Mouse (Mus musculus): ENCODE measurements around the gene Mef2c. TPM values are rescaled to one million over a fixed set of nuclear protein-coding genes. Genes with fewer than 3 reads are reported as not detected.

Gene Mef2c
- polyA plus RNA-seq, 1 experiment from 2014 or later = 25.0 TPM

DNA sequence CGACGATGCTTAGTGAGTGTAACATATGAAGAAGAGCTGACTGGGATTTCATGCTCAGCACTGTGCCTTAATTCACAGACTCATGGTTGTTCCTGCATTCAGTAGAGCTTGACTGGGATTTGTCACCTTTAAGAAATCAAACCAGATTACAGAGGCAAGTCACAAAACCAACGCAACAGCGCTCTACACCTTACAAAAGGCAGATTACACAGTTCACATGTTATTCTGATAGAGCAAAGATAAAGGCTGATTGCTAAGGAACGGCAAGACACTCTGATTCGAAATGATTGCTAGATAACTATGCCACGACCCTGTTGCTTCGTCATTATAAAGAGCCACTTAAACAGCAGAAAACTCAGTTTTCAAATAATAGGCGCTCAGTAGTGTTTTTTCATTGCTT, 24.1 kb downstream of the Mef2c start:
- no peak overlapping the region for H3K9ac ChIP-seq (replicated peaks; ENCODE audit: low read length)
- no peak overlapping the region for H3K4me3 ChIP-seq (replicated peaks; ENCODE audit: low read depth, low read length)
- no peaks in the 10 kb centered on the region for H3K36me3 ChIP-seq (ENCODE audit: control insufficient read depth, insufficient read depth, low read length)
- DNase-seq (no peak), ATAC-seq (ENCODE audit: low FRiP score, low TSS enrichment) (no peak)
- H3K27ac ChIP-seq (replicated peaks; ENCODE audit: low read depth, low read length) = no peak overlapping the region
- no peaks in the 10 kb centered on the region for H3K9me3 ChIP-seq (ENCODE audit: control insufficient read depth, low read length)
- 23% methylated on average over 9 of the region's 9 CpGs for WGBS
- H3K4me2 ChIP-seq (ENCODE audit: low read length) = 0 out of 2 replicates have a peak overlapping the region, but pooled peaks have one; percentile 1
- H3K27me3 ChIP-seq (ENCODE audit: control insufficient read depth, insufficient read depth, low read length) = peaks cover 14% of the 10 kb centered on the region; the same call in 1 of the 2 replicates
- no peaks in the 10 kb centered on the region for H3K4me1 ChIP-seq (ENCODE audit: control insufficient read depth, insufficient read depth, low read length)

DNA sequence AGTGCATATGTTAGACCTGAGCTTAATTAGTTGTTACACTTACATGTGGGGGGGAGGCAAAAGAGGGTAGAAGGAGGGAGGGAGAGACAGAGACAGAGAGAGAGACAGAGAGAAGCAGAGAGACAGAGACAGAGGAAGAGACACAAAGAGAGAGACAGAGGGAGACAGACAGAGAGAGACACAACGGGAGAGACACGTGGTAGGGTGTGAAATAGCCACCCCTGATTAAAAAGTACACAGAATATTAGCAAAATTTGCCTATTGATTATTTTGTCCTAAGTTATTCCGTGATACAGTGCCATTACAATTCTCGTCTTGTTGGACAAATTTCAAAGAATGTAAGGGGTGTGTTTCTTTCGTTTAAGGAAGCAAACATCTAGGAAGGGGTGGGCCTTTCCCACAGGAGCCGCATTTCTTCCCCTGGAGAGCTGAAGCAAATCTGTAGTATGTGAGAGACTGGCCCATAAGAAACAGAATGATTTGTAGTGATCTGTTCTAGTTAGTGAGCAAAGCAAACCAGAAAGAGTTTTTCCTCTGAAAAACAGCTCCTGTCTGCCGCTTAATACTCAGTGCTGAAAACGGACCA, 26.0 kb downstream of the Mef2c start:
- ATAC-seq (ENCODE audit: low FRiP score, low TSS enrichment) (no peak), DNase-seq (no peak)
- Histone ChIP-seq H3K36me3 (ENCODE audit: control insufficient read depth, insufficient read depth, low read length) (no peaks in the 10 kb centered on the region), H3K4me3 (replicated peaks; ENCODE audit: low read depth, low read length) (no peak overlapping the region), H3K4me2 (ENCODE audit: low read length) (no peak overlapping the region), H3K27ac (replicated peaks; ENCODE audit: low read depth, low read length) (no peak overlapping the region), H3K4me1 (ENCODE audit: control insufficient read depth, insufficient read depth, low read length) (no peaks in the 10 kb centered on the region), H3K9me3 (ENCODE audit: control insufficient read depth, low read length) (no peaks in the 10 kb centered on the region), H3K9ac (replicated peaks; ENCODE audit: low read length) (no peak overlapping the region), H3K27me3 (ENCODE audit: control insufficient read depth, insufficient read depth, low read length) (peaks cover 14% of the 10 kb centered on the region; the same call in 1 of the 2 replicates)
- WGBS = 86% methylated on average over 8 of the region's 8 CpGs

- Histone ChIP-seq H3K9me3 (ENCODE audit: control insufficient read depth, low read length) (no peaks in the 10 kb centered on the region), H3K27ac (replicated peaks; ENCODE audit: low read depth, low read length) (no peak overlapping the region), H3K4me1 (ENCODE audit: control insufficient read depth, insufficient read depth, low read length) (no peaks in the 10 kb centered on the region), H3K36me3 (ENCODE audit: control insufficient read depth, insufficient read depth, low read length) (no peaks in the 10 kb centered on the region), H3K27me3 (ENCODE audit: control insufficient read depth, insufficient read depth, low read length) (peaks cover 7% of the 10 kb centered on the region; the same call in 1 of the 2 replicates), H3K9ac (replicated peaks; ENCODE audit: low read length) (no peak overlapping the region), H3K4me3 (replicated peaks; ENCODE audit: low read depth, low read length) (no peak overlapping the region), H3K4me2 (ENCODE audit: low read length) (no peak overlapping the region)
- WGBS = 83% methylated on average over 4 of the region's 4 CpGs
- ATAC-seq (ENCODE audit: low FRiP score, low TSS enrichment) (no peak), DNase-seq (no peak)
These were observed 27.1 kb downstream of the Mef2c start for GRCm38 (mm10) chr13:83530889-83531288.

- H3K9me3 ChIP-seq (ENCODE audit: control insufficient read depth, low read length) = no peaks in the 10 kb centered on the region
- H3K4me2 ChIP-seq (ENCODE audit: low read length) = no peak overlapping the region
- ATAC-seq (ENCODE audit: low FRiP score, low TSS enrichment) (no peak), DNase-seq (no peak)
- no peaks in the 10 kb centered on the region for H3K36me3 ChIP-seq (ENCODE audit: control insufficient read depth, insufficient read depth, low read length)
- H3K4me1 ChIP-seq (ENCODE audit: control insufficient read depth, insufficient read depth, low read length) = no peaks in the 10 kb centered on the region
- H3K4me3 ChIP-seq (replicated peaks; ENCODE audit: low read depth, low read length) = no peak overlapping the region
- peaks cover 6% of the 10 kb centered on the region; the same call in 1 of the 2 replicates for H3K27me3 ChIP-seq (ENCODE audit: control insufficient read depth, insufficient read depth, low read length)
- H3K9ac ChIP-seq (replicated peaks; ENCODE audit: low read length) = no peak overlapping the region
- no peak overlapping the region for H3K27ac ChIP-seq (replicated peaks; ENCODE audit: low read depth, low read length)
- 55% methylated on average over 8 of the region's 8 CpGs for WGBS
These were observed 28.2 kb downstream of the Mef2c start for GRCm38 (mm10) chr13:83531968-83532591.

GRCm38 (mm10) chr13:83536361-83536760, 32.5 kb downstream of the Mef2c start:
- H3K27ac ChIP-seq (replicated peaks; ENCODE audit: low read depth, low read length) = no peak overlapping the region
- ATAC-seq (ENCODE audit: low FRiP score, low TSS enrichment) (no peak), DNase-seq (no peak)

DNA sequence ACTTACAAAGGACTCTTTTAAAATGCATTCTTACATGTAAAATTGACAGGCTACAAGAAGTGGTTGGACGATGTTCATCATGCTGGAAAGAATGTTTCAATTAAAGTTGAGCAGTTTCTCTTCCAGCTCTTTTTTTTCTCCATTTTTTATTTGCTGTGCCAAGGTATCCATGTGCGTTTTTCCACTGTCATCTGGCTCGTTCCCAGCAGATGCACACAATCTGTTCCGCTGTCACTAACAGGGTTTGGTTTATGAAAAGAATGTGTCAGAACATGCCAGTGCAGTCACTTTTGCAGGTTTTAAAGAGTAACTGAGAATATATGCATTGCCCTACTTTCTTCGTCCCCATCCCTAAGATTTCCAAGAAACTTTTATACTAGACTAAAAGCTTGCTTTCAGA, 33.3 kb downstream of the Mef2c start:
- no peak overlapping the region for H3K4me2 ChIP-seq (ENCODE audit: low read length)
- no peaks in the 10 kb centered on the region for H3K27me3 ChIP-seq (ENCODE audit: control insufficient read depth, insufficient read depth, low read length)
- H3K9ac ChIP-seq (replicated peaks; ENCODE audit: low read length) = no peak overlapping the region
- H3K4me3 ChIP-seq (replicated peaks; ENCODE audit: low read depth, low read length) = no peak overlapping the region
- no peak for DNase-seq
- H3K9me3 ChIP-seq (ENCODE audit: control insufficient read depth, low read length) = no peaks in the 10 kb centered on the region
- WGBS = 60% methylated on average over 5 of the region's 5 CpGs
- H3K36me3 ChIP-seq (ENCODE audit: control insufficient read depth, insufficient read depth, low read length) = no peaks in the 10 kb centered on the region
- no peaks in the 10 kb centered on the region for H3K4me1 ChIP-seq (ENCODE audit: control insufficient read depth, insufficient read depth, low read length)
- no peak for ATAC-seq (ENCODE audit: low FRiP score, low TSS enrichment)
- H3K27ac ChIP-seq (replicated peaks; ENCODE audit: low read depth, low read length) = no peak overlapping the region

More at GRCm38 (mm10) chr13:83536361-83536760, 32.5 kb downstream of the Mef2c start:
- Histone ChIP-seq H3K4me2 (ENCODE audit: low read length) (no peak overlapping the region), H3K9me3 (ENCODE audit: control insufficient read depth, low read length) (no peaks in the 10 kb centered on the region), H3K9ac (replicated peaks; ENCODE audit: low read length) (no peak overlapping the region), H3K27me3 (ENCODE audit: control insufficient read depth, insufficient read depth, low read length) (no peaks in the 10 kb centered on the region), H3K4me3 (replicated peaks; ENCODE audit: low read depth, low read length) (no peak overlapping the region), H3K4me1 (ENCODE audit: control insufficient read depth, insufficient read depth, low read length) (no peaks in the 10 kb centered on the region), H3K36me3 (ENCODE audit: control insufficient read depth, insufficient read depth, low read length) (no peaks in the 10 kb centered on the region)
- WGBS = 76% methylated on average over 3 of the region's 3 CpGs

DNA sequence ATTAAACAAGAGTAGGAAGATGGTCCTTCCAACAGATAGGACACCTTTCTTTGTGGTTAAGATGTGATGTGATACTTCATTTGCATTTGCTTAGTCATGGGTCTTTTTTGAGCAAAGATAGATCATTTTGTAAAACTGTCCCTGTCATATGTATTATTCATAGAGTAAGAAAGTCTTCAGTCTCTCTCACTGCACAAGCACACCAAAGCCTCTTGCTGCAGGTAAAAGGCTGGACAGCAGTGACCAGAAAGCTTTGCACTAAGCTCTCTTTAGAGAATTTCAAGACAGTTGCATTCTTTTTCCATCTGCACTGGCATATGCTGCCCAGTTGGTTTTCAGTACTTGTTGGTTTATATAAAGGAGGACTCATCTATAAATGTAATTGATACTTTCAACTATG, 36.1 kb downstream of the Mef2c start:
- no peak overlapping the region for H3K9ac ChIP-seq (replicated peaks; ENCODE audit: low read length)
- ATAC-seq (ENCODE audit: low FRiP score, low TSS enrichment) (no peak), DNase-seq (no peak)
- no peak overlapping the region for H3K4me2 ChIP-seq (ENCODE audit: low read length)
- H3K27me3 ChIP-seq (ENCODE audit: control insufficient read depth, insufficient read depth, low read length) = no peaks in the 10 kb centered on the region
- H3K4me3 ChIP-seq (replicated peaks; ENCODE audit: low read depth, low read length) = no peak overlapping the region
- H3K27ac ChIP-seq (replicated peaks; ENCODE audit: low read depth, low read length) = no peak overlapping the region
- H3K36me3 ChIP-seq (ENCODE audit: control insufficient read depth, insufficient read depth, low read length) = no peaks in the 10 kb centered on the region
- no peaks in the 10 kb centered on the region for H3K9me3 ChIP-seq (ENCODE audit: control insufficient read depth, low read length)
- no peaks in the 10 kb centered on the region for H3K4me1 ChIP-seq (ENCODE audit: control insufficient read depth, insufficient read depth, low read length)

DNA sequence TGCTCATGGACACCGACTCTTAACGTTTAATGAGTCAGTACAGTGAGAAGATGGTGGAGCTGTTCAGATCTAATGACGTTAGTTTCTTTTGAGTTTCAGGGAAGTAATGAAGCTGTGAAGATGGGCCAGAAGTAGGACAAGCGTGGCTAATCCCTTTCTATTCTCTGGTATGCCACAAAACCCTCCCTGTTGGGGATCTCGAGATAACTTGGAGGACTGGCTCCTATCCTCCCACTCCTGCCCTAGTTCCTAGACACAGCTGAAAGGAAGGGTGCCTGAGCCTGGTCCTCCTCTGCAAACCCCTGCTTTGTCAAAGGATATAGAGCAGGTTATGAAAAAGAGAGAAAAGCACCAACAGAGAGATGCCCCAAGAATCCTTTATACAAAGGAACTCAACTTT, 38.8 kb downstream of the Mef2c start:
- Histone ChIP-seq H3K4me3 (replicated peaks; ENCODE audit: low read depth, low read length) (no peak overlapping the region), H3K4me2 (ENCODE audit: low read length) (no peak overlapping the region), H3K27me3 (ENCODE audit: control insufficient read depth, insufficient read depth, low read length) (no peaks in the 10 kb centered on the region), H3K9ac (replicated peaks; ENCODE audit: low read length) (no peak overlapping the region), H3K27ac (replicated peaks; ENCODE audit: low read depth, low read length) (no peak overlapping the region), H3K36me3 (ENCODE audit: control insufficient read depth, insufficient read depth, low read length) (no peaks in the 10 kb centered on the region), H3K4me1 (ENCODE audit: control insufficient read depth, insufficient read depth, low read length) (no peaks in the 10 kb centered on the region), H3K9me3 (ENCODE audit: control insufficient read depth, low read length) (no peaks in the 10 kb centered on the region)
- WGBS = 18% methylated on average over 5 of the region's 5 CpGs
- ATAC-seq (ENCODE audit: low FRiP score, low TSS enrichment) (no peak), DNase-seq (no peak)

GRCm38 (mm10) chr13:83544707-83545106, 40.9 kb downstream of the Mef2c start:
- H3K4me2 ChIP-seq (ENCODE audit: low read length) = no peak overlapping the region
- H3K27me3 ChIP-seq (ENCODE audit: control insufficient read depth, insufficient read depth, low read length) = no peaks in the 10 kb centered on the region
- H3K9ac ChIP-seq (replicated peaks; ENCODE audit: low read length) = no peak overlapping the region
- no peak overlapping the region for H3K4me3 ChIP-seq (replicated peaks; ENCODE audit: low read depth, low read length)
- WGBS = 77% methylated on average over 4 of the region's 4 CpGs
- DNase-seq (no peak), ATAC-seq (ENCODE audit: low FRiP score, low TSS enrichment) (no peak)
- H3K36me3 ChIP-seq (ENCODE audit: control insufficient read depth, insufficient read depth, low read length) = no peaks in the 10 kb centered on the region
- H3K4me1 ChIP-seq (ENCODE audit: control insufficient read depth, insufficient read depth, low read length) = no peaks in the 10 kb centered on the region
- no peak overlapping the region for H3K27ac ChIP-seq (replicated peaks; ENCODE audit: low read depth, low read length)
- H3K9me3 ChIP-seq (ENCODE audit: control insufficient read depth, low read length) = no peaks in the 10 kb centered on the region
